Mouse (Mus musculus) forebrain, embryonic 13.5 days (tissue): Measurements from ENCODE around the gene Capzb. TPM values are rescaled to one million over a fixed set of nuclear protein-coding genes. Genes with fewer than 3 reads are reported as not detected.
A peak's percentile ranks its signal among the peaks of the same experiment; 100 is the strongest.

Source experiments
- ATAC-seq: fragments of 200-750 bp; cut with Nextera tagmentation; 2 replicates; pipeline ENCODE4 v1.8.0; 2017
- H3K27ac ChIP-seq: fragments of 300-500 bp; sonication (generic); 2 replicates; pipeline ENCODE4 v1.5.1; 2015; ENCODE audit warnings: inconsistent platforms, mild to moderate bottlenecking, moderate library complexity
- H3K27me3 ChIP-seq: fragments of 300-500 bp; sonication (generic); 2 replicates; pipeline ENCODE4 v1.6.1; 2015; ENCODE audit warnings: mild to moderate bottlenecking, inconsistent platforms
- H3K36me3 ChIP-seq: fragments of 300-500 bp; sonication (generic); 2 replicates; pipeline ENCODE4 v1.6.1; 2015; ENCODE audit warnings: mild to moderate bottlenecking, inconsistent platforms; ENCODE audit not compliant: poor library complexity, severe bottlenecking
- H3K4me1 ChIP-seq: fragments of 300-500 bp; sonication (generic); 2 replicates; pipeline ENCODE4 v1.6.1; 2015; ENCODE audit warnings: inconsistent platforms
- H3K4me2 ChIP-seq: fragments of 300-500 bp; sonication (generic); 2 replicates; pipeline ENCODE4 v1.6.1; 2015; ENCODE audit warnings: inconsistent platforms, mild to moderate bottlenecking, moderate library complexity
- H3K4me3 ChIP-seq: fragments of 300-500 bp; sonication (generic); 2 replicates; pipeline ENCODE4 v1.5.1; 2015; ENCODE audit warnings: mild to moderate bottlenecking, inconsistent platforms
- H3K9ac ChIP-seq: fragments of 300-500 bp; sonication (generic); 2 replicates; pipeline ENCODE4 v1.6.1; 2015; ENCODE audit warnings: mild to moderate bottlenecking, inconsistent platforms
- H3K9me3 ChIP-seq: fragments of 300-500 bp; sonication (generic); replicated peaks from 2 replicates; pipeline ENCODE4 v1.6.1; 2016; ENCODE audit warnings: inconsistent platforms
- WGBS: fragments of 180-500 bp; shearing (Covaris S2); methylation state at CpG from one replicate; pipeline ENCODE4 v1.1.7; 2015; 5-methylcytosine and 5-hydroxymethylcytosine counted together
- polyA plus RNA-seq: library from polyadenylated mRNA; unstranded; fragments of >200 nt; fragmentation: Nextera tagmentation; extraction: Ambion mirVana; gene quantifications from 2 replicates; pipeline ENCODE4 v1.2.1, GENCODE M21; 2015

Capzb gene
- polyA plus RNA-seq, result 309 TPM in 2 replicates

- Histone ChIP-seq H3K27ac (peak within 1 kb of the TSS; percentile 82), H3K27me3 (no peaks in the 10 kb centered on the region), H3K4me2 (peak within 1 kb of the TSS; percentile 99), H3K4me3 (peak within 1 kb of the TSS; percentile 97), H3K9me3 (no peaks in the 10 kb centered on the region), H3K4me1 (peaks cover 38% of the 10 kb centered on the region), H3K9ac (peak within 1 kb of the TSS; percentile 91), H3K36me3 (no peaks in the 10 kb centered on the region)
- WGBS, result 0% methylated on average over 31 of the region's 69 CpGs
- ATAC-seq, result peak; percentile 99
Observed at GRCm38 (mm10) chr4:139192499-139193175, at the start of gene Capzb. Gene Capzb, plus strand, starts transcription at chr4:139192899.

GRCm38 (mm10) chr4:139142985-139143384, 49.7 kb upstream of the Capzb start:
- peaks cover 3% of the 10 kb centered on the region for H3K9me3 ChIP-seq
- no peaks in the 10 kb centered on the region for H3K27me3 ChIP-seq
- H3K4me3 ChIP-seq, result no peak overlapping the region
- H3K36me3 ChIP-seq, result no peaks in the 10 kb centered on the region
- H3K4me1 ChIP-seq, result 0 out of 2 replicates have a peak, but pooled peaks cover 3% of the 10 kb centered on the region
- H3K9ac ChIP-seq, result no peak overlapping the region
- ATAC-seq, result no peak
- no peak overlapping the region for H3K27ac ChIP-seq
- H3K4me2 ChIP-seq, result peak overlapping the region; percentile 25; the same call in 1 of the 2 replicates
- 45% methylated on average over 9 of the region's 9 CpGs for WGBS

GRCm38 (mm10) chr4:139144577-139144976, 48.1 kb upstream of the Capzb start:
- Histone ChIP-seq H3K9ac (no peak overlapping the region), H3K36me3 (no peaks in the 10 kb centered on the region), H3K27me3 (0 out of 2 replicates have a peak, but pooled peaks cover 2% of the 10 kb centered on the region), H3K4me1 (0 out of 2 replicates have a peak, but pooled peaks cover 3% of the 10 kb centered on the region), H3K4me3 (no peak overlapping the region), H3K9me3 (peaks cover 13% of the 10 kb centered on the region), H3K27ac (no peak overlapping the region), H3K4me2 (no peak overlapping the region)
- no peak for ATAC-seq
- 51% methylated on average over 4 of the region's 4 CpGs for WGBS

- Histone ChIP-seq H3K9ac (no peak overlapping the region), H3K36me3 (no peaks in the 10 kb centered on the region), H3K4me2 (no peak overlapping the region), H3K27me3 (0 out of 2 replicates have a peak, but pooled peaks cover 2% of the 10 kb centered on the region), H3K9me3 (peaks cover 13% of the 10 kb centered on the region), H3K27ac (no peak overlapping the region), H3K4me1 (0 out of 2 replicates have a peak, but pooled peaks cover 3% of the 10 kb centered on the region), H3K4me3 (no peak overlapping the region)
- 92% methylated on average over 11 of the region's 11 CpGs for WGBS
- no peak for ATAC-seq
Observed at GRCm38 (mm10) chr4:139145156-139145555, 47.5 kb upstream of the Capzb start.

- Histone ChIP-seq H3K4me1 (0 out of 2 replicates have a peak, but pooled peaks cover 3% of the 10 kb centered on the region), H3K4me2 (no peak overlapping the region), H3K4me3 (no peak overlapping the region), H3K9ac (no peak overlapping the region), H3K36me3 (no peaks in the 10 kb centered on the region), H3K27ac (no peak overlapping the region), H3K9me3 (peaks cover 13% of the 10 kb centered on the region), H3K27me3 (0 out of 2 replicates have a peak, but pooled peaks cover 2% of the 10 kb centered on the region)
- WGBS, result 90% methylated on average over 5 of the region's 5 CpGs
- no peak for ATAC-seq
Observed at GRCm38 (mm10) chr4:139146760-139147159, 45.9 kb upstream of the Capzb start.

GRCm38 (mm10) chr4:139151370-139151769, 41.3 kb upstream of the Capzb start:
- 69% methylated on average over 6 of the region's 6 CpGs for WGBS
- no peak for ATAC-seq
- peaks cover 13% of the 10 kb centered on the region for H3K9me3 ChIP-seq
- 0 out of 2 replicates have a peak, but pooled peaks cover 2% of the 10 kb centered on the region for H3K27me3 ChIP-seq
- no peak overlapping the region for H3K9ac ChIP-seq
- no peaks in the 10 kb centered on the region for H3K4me1 ChIP-seq
- H3K4me3 ChIP-seq, result no peak overlapping the region
- H3K36me3 ChIP-seq, result no peaks in the 10 kb centered on the region
- no peak overlapping the region for H3K4me2 ChIP-seq
- H3K27ac ChIP-seq, result no peak overlapping the region

GRCm38 (mm10) chr4:139154576-139155307, 38.0 kb upstream of the Capzb start:
- Histone ChIP-seq H3K9ac (no peak overlapping the region), H3K9me3 (no peaks in the 10 kb centered on the region), H3K4me2 (no peak overlapping the region), H3K4me1 (no peaks in the 10 kb centered on the region), H3K36me3 (no peaks in the 10 kb centered on the region), H3K27me3 (no peaks in the 10 kb centered on the region), H3K4me3 (no peak overlapping the region), H3K27ac (no peak overlapping the region)
- WGBS, result 82% methylated on average over 20 of the region's 20 CpGs
- no peak for ATAC-seq

- no peak for ATAC-seq
- no peak overlapping the region for H3K4me3 ChIP-seq
- WGBS, result 91% methylated on average over 6 of the region's 6 CpGs
- no peak overlapping the region for H3K27ac ChIP-seq
- H3K4me1 ChIP-seq, result no peaks in the 10 kb centered on the region
- no peaks in the 10 kb centered on the region for H3K9me3 ChIP-seq
- no peaks in the 10 kb centered on the region for H3K36me3 ChIP-seq
- no peak overlapping the region for H3K4me2 ChIP-seq
- no peak overlapping the region for H3K9ac ChIP-seq
- H3K27me3 ChIP-seq, result no peaks in the 10 kb centered on the region
Observed at GRCm38 (mm10) chr4:139156538-139156937, 36.2 kb upstream of the Capzb start.

GRCm38 (mm10) chr4:139158350-139158749, 34.3 kb upstream of the Capzb start:
- H3K36me3 ChIP-seq, result no peaks in the 10 kb centered on the region
- no peaks in the 10 kb centered on the region for H3K27me3 ChIP-seq
- 93% methylated on average over 14 of the region's 14 CpGs for WGBS
- H3K27ac ChIP-seq, result no peak overlapping the region
- H3K9me3 ChIP-seq, result no peaks in the 10 kb centered on the region
- H3K9ac ChIP-seq, result no peak overlapping the region
- H3K4me2 ChIP-seq, result no peak overlapping the region
- no peak overlapping the region for H3K4me3 ChIP-seq
- ATAC-seq, result no peak
- no peaks in the 10 kb centered on the region for H3K4me1 ChIP-seq

GRCm38 (mm10) chr4:139161076-139161475, 31.6 kb upstream of the Capzb start:
- H3K4me1 ChIP-seq, result no peaks in the 10 kb centered on the region
- H3K4me3 ChIP-seq, result no peak overlapping the region
- WGBS, result 84% methylated on average over 2 of the region's 2 CpGs
- H3K9me3 ChIP-seq, result no peaks in the 10 kb centered on the region
- H3K36me3 ChIP-seq, result no peaks in the 10 kb centered on the region
- no peaks in the 10 kb centered on the region for H3K27me3 ChIP-seq
- no peak for ATAC-seq
- H3K9ac ChIP-seq, result no peak overlapping the region
- no peak overlapping the region for H3K4me2 ChIP-seq
- no peak overlapping the region for H3K27ac ChIP-seq

- no peak overlapping the region for H3K4me2 ChIP-seq
- no peak overlapping the region for H3K4me3 ChIP-seq
- H3K9me3 ChIP-seq, result no peaks in the 10 kb centered on the region
- WGBS, result 84% methylated on average over 6 of the region's 6 CpGs
- no peaks in the 10 kb centered on the region for H3K36me3 ChIP-seq
- no peak overlapping the region for H3K9ac ChIP-seq
- ATAC-seq, result no peak
- H3K27ac ChIP-seq, result no peak overlapping the region
- H3K4me1 ChIP-seq, result no peaks in the 10 kb centered on the region
- no peaks in the 10 kb centered on the region for H3K27me3 ChIP-seq
Observed at GRCm38 (mm10) chr4:139164082-139164481, 28.6 kb upstream of the Capzb start.

- H3K27me3 ChIP-seq, result no peaks in the 10 kb centered on the region
- H3K9me3 ChIP-seq, result no peaks in the 10 kb centered on the region
- no peak overlapping the region for H3K4me3 ChIP-seq
- H3K27ac ChIP-seq, result no peak overlapping the region
- ATAC-seq, result no peak
- H3K9ac ChIP-seq, result no peak overlapping the region
- no peak overlapping the region for H3K4me2 ChIP-seq
- 86% methylated on average over 8 of the region's 8 CpGs for WGBS
- H3K4me1 ChIP-seq, result no peaks in the 10 kb centered on the region
- H3K36me3 ChIP-seq, result no peaks in the 10 kb centered on the region
Observed at GRCm38 (mm10) chr4:139165259-139165658, 27.4 kb upstream of the Capzb start.
